Mouse (Mus musculus) erythroblast, adult 5-6 weeks (primary cell): ENCODE results near the gene Hipk2. TPM values are rescaled to one million over a fixed set of nuclear protein-coding genes. Genes with fewer than 3 reads are reported as not detected.

Experiments
- ATAC-seq: replicated peaks from 2 replicates; pipeline ENCODE4 v1.8.0; 2016; ENCODE audit warnings: moderate number of reproducible peaks, mild to moderate bottlenecking, moderate TSS enrichment, inconsistent platforms; ENCODE audit not compliant: poor library complexity, low FRiP score, severe bottlenecking
- total RNA-seq, 2 experiments: library from RNA; stranded (forward) in 1 of 2; stranded (reverse) in 1 of 2; fragments of 150-400 nt in 1 of 2; fragments of 200-764, 138-1000 nt in 1 of 2; gene quantifications; 2 replicates each; pipeline versions ENCODE4 v1.2.3 to v1.2.4; 2015 to 2017; ENCODE audit warnings: low replicate concordance in 2 of 2

Hipk2 gene
- total RNA-seq, 2 experiments from 2014 or later, result 72.9 to 127 TPM

- ATAC-seq, result no peak
Observed at GRCm38 (mm10) chr6:38808317-38808716, 67.6 kb downstream of the Hipk2 start.

DNA sequence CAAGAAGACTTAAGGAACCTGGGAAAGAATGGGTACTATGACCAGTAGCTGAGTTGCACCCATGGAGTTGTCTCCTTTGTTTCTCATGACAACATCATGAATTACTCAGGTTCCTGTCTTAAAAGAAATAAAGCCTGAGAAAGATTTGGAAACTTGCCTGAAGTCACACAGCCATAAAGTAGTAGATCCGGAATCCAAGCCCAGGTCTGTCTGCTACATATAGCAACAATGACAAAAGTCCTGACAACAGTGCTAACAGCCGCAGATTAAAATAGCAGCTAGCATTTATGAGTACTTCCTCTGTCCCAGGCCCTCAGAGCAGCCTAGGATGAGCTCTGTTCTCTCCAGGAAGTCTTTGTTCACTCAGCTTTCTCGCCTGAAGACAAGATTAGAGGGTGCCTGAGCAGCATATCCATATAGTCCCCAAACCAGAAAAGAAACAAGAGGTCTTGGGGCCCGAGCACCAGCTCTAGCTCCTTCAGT is 69.0 kb downstream of the Hipk2 start:
- no peak for ATAC-seq

- ATAC-seq, result no peak
Observed at GRCm38 (mm10) chr6:38805612-38806011, 70.4 kb downstream of the Hipk2 start.

DNA sequence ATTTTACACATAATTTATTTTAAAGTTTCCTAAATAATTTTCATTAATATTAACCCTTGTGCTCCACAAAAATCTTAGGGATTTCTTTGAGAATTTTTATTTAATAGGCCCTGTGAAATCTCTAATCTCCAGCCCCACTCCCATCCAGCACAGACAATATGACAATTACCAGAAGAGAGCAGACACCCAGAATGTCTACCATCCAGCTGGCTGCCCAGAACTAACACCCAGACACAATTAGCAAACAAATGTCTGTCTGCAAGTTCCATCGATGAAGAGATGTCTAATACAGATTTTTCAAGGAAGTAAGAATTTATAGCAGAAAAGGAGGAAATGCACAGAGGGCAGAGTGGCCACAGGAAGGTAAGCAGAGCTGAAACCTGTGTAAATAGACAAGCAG is 74.7 kb downstream of the Hipk2 start:
- no peak for ATAC-seq

DNA sequence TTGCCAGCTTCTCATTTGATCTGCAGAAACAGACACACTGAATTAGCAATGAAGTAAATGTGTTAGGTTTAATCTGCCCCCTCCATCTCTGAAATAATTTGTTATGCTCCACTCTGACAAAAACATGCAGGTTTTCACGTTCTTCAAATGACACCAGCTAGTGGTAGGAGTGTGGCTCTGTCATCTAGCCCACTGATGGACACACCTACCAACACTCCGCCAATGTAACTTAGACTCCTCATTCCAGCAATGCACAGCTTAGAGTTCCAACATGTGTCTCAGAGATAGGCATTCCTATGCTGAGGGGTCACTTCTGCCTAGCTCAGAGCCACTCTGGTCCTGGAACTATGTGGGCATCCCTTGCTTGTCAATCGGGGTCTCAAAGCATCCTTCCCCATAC is 78.4 kb downstream of the Hipk2 start:
- no peak for ATAC-seq

- no peak for ATAC-seq
Observed at GRCm38 (mm10) chr6:38796993-38797392, 79.0 kb downstream of the Hipk2 start.

DNA sequence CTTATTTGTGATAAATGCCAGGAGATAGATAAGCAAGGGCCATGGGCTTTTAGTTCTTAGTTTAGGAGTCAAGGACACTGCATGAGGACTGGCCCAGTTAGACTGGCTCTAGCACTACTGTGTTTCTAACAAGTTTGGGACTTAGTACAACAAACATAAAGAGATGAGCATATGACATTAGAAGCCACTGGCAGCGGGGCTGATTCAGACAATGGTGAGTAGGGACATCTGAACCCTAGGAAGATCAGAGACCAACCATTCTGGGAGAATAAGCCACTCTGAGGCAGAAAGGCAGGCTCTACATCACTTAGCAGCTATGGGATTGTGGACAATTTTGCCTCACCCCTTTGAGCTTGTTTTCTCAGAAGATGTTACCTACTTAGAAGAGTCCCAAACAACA is 79.6 kb downstream of the Hipk2 start:
- ATAC-seq, result no peak

DNA sequence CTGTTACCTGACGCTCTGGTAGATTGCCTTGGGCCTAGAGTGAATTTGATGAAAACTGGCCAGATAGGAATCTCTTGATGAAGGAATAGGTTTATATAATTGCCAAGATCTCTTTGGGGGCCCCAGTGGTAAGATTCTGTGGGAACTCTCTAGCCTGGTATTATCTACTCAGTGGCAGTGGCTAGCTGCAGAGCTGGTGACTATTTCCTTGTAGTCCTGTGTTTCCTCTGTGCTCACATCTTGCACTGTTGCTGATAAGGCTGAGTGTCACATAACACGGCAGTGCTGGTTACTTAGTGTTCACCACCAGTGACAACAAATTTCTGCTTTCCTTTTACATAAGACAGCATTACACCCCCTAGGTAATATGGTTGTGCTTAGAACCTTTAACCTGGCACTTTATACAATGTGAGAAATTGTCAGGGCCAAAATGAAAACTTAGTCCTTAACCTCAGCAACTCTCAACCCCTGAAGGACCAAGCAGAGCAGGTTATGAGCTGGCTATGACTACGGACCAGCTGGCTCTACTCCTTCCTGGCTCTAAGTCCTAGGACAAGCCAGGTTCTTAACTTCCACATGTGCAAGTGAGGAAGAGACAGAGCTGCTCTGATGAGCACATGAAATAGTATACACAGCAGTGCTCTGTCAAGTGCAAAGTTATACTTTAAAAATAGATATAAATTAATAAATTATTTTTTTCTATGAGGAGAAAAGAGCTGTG is 80.7 kb downstream of the Hipk2 start:
- ATAC-seq, result peak; percentile 59; the same call in 1 of the 2 replicates

- no peak for ATAC-seq
Observed at GRCm38 (mm10) chr6:38792966-38793365, 83.0 kb downstream of the Hipk2 start.

- ATAC-seq, result no peak
Observed at GRCm38 (mm10) chr6:38789221-38789810, 86.6 kb downstream of the Hipk2 start.

DNA sequence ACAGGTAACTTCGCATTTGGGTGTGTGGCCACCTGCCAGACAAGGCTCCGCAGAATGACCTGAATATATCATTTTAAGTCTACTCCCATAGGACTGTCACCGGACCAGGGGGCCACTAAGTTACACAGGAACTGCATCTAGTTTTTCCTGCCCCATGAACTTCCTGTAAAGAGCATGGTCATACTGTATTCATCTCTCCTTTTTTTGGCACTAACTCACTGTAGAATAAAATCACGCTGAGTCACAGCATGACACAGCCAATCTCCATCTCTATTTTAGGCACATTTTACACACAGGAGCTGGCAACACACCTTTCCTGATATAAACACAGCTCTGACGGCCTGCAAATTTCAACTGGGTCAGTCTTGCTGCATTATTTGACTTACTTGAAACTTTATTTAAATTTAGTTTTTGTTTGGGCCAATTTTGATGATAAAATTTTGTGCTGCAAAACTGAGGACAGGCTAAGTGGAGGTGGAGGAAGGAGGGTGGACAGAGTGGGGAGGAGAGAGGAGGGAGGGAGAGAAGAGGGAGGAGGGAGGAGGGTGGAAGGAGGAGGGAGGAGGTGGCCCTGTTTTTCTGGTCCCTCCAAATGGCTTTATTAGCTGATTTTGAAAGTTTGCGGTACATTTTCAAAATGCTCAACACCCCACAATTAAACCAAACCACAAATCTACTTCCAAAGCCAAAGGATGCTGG is 88.0 kb downstream of the Hipk2 start:
- peak; percentile 89 for ATAC-seq

- 0 out of 2 replicates have a peak, but pooled peaks have one; percentile 31 for ATAC-seq
Observed at GRCm38 (mm10) chr6:38787134-38787533, 88.8 kb downstream of the Hipk2 start.

DNA sequence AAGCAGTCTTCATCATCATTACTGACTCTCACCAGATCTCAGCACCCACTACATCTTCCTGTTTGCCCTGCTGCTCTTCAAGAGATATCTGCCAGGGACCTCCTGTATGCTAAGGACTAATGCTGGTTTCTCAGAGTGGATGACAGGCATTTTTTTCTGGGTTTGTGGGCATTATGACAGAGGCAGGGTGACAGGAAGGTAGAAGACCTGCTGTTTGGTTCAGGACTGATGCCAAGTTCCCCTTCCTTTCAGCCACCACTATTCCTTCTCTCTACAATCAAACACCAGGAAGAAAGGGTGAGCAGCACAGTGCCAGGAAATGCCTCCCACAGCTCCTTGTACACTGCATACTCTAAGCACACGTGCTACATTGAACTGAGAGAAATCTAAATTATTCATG is 90.2 kb downstream of the Hipk2 start:
- ATAC-seq, result no peak

DNA sequence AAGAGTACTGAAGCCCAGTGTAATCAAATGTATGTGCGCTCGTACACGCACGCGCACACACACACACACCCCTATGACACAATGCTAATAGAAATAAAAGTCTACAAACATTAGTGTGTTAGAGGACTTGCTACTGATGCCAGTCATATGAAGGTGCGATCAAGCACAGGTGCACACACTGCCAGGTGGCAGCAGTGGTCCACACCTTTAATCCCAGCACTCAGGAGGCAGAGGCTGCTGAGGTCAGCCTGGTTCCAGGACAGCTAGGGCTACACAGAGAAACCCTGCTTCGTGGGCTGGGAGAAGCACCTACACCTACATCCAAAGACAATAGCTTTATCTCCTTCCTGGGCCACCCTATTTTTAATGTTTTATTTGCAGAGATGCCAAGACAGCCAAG is 96.6 kb downstream of the Hipk2 start:
- ATAC-seq, result peak; percentile 60

DNA sequence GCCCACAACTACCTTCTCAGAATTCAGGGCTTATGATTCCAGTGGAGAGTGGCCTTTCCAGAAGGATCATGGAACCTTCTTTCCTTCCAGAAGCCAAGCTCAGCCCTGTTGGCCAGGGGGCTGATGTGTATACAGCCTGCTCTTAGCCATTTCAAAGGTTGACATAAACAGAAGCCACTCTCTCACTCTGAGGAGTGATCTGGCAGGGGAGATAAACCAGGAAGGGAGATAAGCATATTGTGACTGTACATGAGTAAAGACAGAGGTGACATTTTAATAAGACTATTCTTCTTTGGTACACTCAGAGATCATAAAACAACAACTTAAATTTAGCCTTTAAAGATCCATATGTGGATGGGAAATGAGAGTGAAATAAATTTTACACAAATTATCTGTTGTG is 97.1 kb downstream of the Hipk2 start:
- peak; percentile 65 for ATAC-seq

DNA sequence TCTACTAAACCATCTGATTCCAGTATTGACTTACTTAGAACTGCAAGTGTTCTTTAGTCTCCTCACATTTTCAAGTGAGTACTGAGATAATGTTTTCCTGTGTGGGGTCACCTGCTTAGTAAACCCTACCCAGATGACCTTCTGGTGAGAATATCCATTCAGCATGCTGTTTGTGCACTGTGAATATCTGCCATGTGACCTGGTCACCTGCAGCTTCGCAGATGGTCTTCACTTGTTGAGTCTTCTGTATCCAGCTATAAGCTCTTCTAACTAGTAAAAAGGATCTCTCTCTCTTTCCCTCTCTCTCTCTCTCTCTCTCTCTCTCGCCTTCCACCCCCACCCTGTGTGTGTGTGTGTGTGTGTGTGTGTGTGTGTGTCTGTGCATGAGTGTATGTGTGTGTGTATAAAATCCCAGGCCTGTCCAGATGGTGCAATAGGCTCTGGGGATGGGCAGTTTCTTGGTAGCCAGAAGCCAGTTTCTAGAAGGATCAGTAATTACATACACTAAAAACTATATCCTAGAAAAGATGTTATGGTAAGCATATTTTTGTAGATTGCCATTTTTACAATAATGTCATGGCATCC is 99.9 kb downstream of the Hipk2 start:
- no peak for ATAC-seq

DNA sequence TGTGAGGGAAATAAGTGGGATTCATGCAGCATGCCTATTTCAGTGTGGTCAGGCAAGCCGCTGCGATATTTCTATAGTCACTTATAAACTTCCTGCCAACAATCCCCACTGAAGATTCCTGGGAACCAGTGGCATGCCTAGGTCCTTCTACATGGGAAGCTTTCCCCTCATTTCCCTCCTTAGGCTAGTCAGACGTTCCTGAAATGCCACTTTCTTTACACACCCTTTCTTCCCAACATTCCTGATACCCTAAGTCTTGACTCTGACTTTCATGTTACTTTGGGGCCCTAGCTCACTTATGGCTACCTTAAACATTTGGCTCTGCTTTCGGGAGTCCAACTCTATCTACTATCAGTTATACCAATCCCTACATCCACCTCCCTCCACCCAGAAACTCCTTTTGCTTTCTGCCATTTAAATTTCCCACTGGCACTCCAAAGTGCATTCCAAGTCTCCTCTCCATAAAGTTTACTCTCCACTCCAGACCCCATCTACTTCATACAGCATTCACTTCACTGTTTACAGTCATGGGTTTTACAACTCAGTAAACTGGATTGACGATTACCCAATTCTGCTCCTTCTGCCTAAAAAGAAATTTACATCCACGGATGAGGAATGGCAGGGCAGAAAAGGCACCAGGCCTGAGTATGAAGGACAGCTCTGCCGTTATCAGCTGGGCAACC is 103.0 kb downstream of the Hipk2 start:
- ATAC-seq, result no peak

DNA sequence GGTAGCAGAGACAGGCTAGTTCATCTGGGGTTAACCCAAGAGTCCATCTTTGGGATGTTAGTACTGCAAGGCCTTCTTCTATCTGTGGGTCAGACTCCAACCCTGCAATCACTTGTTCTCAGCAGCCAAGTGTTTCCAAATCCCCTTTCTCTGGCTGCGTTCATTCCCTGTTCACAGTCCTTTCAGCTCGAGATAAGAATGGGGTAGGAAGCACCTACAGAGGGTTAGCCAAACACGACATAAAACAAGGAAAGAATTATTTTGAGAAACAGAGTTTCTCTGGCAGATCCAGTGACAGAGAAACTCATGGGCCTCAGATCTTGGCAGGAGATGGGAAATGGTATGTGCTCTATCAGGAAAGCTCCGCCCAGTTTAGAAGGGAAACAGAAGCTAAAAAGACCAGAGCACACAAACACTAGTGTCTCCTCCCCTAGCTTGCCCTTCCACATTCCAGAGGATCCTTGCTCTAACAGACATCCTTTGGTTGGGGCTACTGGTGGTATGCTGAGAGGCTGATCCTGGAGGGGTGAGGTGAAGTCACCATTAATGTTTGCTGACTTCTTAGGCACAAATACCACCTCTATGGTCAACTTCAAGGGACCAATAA is 104.8 kb downstream of the Hipk2 start:
- ATAC-seq, result no peak

DNA sequence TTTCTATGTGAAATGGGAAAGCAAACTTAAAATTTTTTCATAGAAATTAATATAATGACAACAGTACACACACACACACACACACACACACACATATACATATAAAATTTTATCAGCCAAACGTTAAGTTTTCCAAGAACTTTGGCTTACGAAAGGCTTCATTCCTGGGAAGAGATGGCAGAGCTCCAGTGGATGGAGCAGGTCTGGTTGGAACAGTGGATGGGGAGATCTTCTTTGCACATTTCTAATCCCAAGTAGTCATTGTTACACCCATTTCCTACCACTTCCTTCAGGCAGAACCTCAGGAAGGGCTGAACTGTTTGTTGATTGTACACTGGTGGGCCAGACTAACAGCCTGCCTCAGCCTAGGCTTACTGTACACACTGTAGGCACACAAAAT is 106.3 kb downstream of the Hipk2 start:
- no peak for ATAC-seq
